Mouse (Mus musculus): ENCODE measurements around the gene Smarce1.

DNA sequence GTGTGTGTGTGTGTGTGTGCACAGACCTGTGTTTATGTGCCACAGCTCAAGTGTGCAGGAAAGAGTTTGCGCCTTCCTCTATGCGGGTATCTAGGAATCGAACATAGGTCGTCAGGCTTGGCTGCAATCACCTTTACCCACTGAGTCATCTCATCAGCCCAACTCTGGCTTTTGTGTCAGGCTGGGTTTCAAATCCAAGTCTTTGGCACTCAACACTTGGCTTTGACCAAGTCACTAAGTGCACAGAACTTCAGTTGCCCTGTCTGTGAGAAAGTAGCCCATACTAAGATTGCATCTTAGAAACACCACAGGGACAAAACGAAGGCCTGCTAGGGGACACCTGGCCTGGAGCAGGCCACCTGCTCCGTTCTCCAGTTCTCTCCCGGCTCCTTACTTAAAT is 63.2 kb downstream of the Smarce1 start:
- TF ChIP-seq POLR2A (IDR thresholded peaks at IDR 0.05; ENCODE audit: borderline replicate concordance, extremely low read depth, low read depth, low read length) (no peak), CTCF (IDR thresholded peaks at IDR 0.05; ENCODE audit: insufficient read depth, low read length) (no peak)

All from lung, adult 2 months (tissue).